Mouse (Mus musculus): ENCODE results near the gene Hexim2. TPM values are rescaled to one million over a fixed set of nuclear protein-coding genes. Genes with fewer than 3 reads are reported as not detected.

The Hexim2 gene
- polyA plus RNA-seq, 1 experiment from 2014 or later, result 8.9 TPM

DNA sequence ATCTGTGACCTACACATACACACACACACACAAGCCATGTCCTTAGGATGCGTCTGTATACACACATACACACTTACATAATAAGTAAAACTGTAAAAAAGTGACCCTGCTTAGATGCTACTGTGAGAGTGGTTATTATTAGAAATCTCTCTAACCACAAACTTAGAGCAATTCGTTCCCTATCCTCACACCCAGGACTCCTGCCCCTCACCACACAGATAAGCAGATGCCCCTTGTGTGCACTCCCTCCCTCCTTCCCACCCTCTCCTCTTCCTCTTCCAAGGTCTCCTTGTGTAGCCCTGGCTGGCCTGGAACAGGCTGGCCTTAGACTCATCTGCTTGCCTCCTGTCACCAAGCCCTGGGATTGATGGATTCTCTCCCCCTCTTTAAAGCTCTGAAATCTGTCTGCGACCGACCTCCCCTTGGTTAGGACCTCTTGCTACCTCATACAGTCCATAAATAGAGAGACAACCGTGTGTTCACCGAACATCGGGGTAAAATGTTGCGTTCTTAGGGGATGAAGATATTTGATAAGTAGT lies 3.9 kb downstream of the Hexim2 start:
- H3K27me3 ChIP-seq (ENCODE audit: insufficient read depth, poor library complexity, severe bottlenecking), result no peaks in the 10 kb centered on the region
- H3K27ac ChIP-seq, result no peak overlapping the region
- peaks cover 36% of the 10 kb centered on the region for H3K4me1 ChIP-seq (replicated peaks)
- H3K9me3 ChIP-seq, result no peaks in the 10 kb centered on the region
- no peak for DNase-seq (ENCODE audit: low spot score)
- no peak overlapping the region for H3K4me3 ChIP-seq
- H3K36me3 ChIP-seq, result peaks cover 16% of the 10 kb centered on the region
- WGBS, result 89% methylated on average over 8 of the region's 8 CpGs

DNA sequence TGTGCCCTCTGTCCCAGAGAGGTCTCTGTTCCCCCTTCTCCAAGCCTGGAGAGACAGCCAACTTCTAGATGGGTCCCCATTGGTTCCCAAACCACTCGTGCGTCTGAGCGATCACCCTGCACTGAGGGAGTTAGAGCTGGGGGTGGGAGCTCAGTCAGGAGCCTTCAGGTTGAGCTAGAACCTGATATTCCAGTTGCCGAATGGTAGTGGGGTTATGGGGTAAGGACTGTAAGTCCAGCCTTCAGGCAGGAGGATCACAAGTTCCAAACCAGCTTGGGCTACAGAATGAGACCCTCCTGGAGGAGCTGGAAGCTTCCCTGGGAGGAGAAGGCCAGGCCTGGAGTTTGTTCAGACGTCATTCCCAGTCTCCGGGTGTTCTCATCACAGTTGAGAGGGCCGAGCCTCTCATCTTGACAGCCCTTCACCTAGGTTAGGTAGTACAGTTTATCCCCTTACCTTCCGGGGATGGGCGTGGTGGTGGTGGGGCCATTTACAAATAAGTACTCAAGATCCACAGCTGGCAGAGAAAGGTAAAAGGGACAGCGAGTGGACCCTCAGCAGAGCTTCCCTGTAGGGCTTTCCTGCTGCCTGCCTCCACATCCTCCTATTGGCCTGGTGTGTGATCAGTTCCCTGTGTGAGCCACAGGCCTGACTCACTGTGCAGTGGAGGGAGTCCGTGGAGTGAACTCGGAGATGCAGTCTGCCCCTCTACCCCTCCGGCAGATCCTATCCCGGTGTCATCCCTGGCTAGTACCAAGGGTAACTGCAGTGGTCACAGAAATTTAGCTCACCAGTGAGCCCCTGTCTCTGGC lies 7.9 kb downstream of the Hexim2 start:
- Histone ChIP-seq H3K36me3 (peaks cover 16% of the 10 kb centered on the region), H3K4me1 (replicated peaks) (peaks cover 46% of the 10 kb centered on the region), H3K9me3 (no peaks in the 10 kb centered on the region), H3K4me3 (no peak overlapping the region), H3K27me3 (ENCODE audit: insufficient read depth, poor library complexity, severe bottlenecking) (no peaks in the 10 kb centered on the region), H3K27ac (peak overlapping the region; percentile 79)
- WGBS, result 85% methylated on average over 14 of the region's 14 CpGs
- no peak for DNase-seq (ENCODE audit: low spot score)

DNA sequence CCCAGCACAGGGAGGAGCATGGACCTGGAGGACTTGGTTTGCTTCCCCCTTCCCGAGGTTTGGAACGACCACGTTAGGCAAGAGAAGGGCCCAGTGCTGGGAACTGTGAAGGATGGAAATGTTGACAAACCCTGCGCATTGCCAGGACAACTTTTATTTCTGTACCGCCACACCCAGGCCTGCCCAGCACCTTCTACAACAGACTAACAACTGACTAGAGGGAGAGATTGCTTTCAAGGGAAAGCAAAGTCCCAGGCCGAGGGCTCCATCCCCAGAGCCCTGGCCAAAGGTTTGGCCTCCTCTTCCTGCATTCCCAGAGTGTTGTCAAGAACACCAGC lies 8.5 kb downstream of the Hexim2 start:
- no peak overlapping the region for H3K4me3 ChIP-seq
- H3K4me1 ChIP-seq (replicated peaks), result peaks cover 50% of the 10 kb centered on the region
- H3K27ac ChIP-seq, result peak overlapping the region; percentile 79
- no peaks in the 10 kb centered on the region for H3K27me3 ChIP-seq (ENCODE audit: insufficient read depth, poor library complexity, severe bottlenecking)
- no peak for DNase-seq (ENCODE audit: low spot score)
- H3K36me3 ChIP-seq, result peaks cover 16% of the 10 kb centered on the region
- no peaks in the 10 kb centered on the region for H3K9me3 ChIP-seq
- WGBS, result 58% methylated on average over 6 of the region's 6 CpGs

DNA sequence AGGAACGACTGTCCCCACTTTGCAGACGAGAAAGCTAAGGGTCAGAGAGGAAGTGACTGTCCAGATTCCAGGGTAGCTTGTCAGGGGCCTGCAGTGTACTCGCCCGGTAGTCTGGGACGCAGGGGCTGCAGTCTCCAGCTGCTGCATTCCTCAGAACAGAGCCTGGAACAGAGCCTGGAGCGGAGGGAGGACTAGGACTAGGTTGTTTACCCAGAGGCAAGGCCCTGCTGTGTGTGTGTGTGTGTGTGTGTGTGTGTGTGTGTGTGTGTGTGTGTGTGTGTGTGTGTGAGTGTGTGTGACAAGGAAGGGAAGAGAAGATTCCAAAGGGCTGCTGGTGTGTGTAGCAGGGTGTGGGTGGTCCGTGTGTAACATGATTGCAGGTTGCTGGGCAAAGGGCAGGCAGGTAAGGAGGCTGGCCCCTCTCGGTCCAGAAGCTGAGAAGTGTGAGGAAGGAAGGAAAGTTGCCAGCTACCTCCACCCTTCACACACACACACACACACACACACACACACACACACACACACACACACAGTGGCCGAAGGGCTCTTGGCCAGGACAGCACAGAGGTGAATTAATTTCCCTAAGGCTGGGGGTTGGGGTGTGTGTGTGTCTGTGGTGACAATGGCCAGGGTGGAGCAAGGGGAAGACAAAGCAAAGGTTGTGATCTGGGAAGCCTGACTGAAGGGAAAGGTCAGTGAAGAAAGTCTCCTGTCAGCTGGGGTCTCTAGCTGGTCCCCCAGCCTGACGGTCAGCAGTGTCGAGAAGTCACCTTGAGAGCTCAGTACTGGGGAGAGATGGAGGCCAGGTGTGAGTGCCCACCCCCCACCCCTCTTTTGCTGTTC lies 9.1 kb downstream of the Hexim2 start:
- peak; percentile 13 for DNase-seq (ENCODE audit: low spot score)
- WGBS, result 33% methylated on average over 11 of the region's 11 CpGs
- Histone ChIP-seq H3K36me3 (peaks cover 16% of the 10 kb centered on the region), H3K4me3 (no peak overlapping the region), H3K9me3 (no peaks in the 10 kb centered on the region), H3K27ac (peak overlapping the region; percentile 79), H3K27me3 (ENCODE audit: insufficient read depth, poor library complexity, severe bottlenecking) (no peaks in the 10 kb centered on the region), H3K4me1 (replicated peaks) (peaks cover 50% of the 10 kb centered on the region)

DNA sequence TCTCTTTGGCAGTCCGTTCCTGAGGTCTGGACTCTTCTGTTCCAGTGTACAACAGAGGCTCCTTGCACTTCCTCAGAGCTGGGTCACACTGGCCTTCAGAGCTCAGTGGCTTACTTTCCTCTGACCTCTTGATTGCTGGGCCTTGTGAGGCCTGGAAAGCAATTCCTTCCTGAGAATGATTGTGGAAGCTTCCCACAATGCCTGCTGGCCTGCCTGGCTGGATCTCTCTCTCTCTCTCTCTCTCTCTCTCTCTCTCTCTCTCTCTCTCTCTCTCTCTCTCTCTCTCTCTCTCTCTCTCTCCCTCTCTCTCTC lies 9.7 kb downstream of the Hexim2 start:
- peaks cover 16% of the 10 kb centered on the region for H3K36me3 ChIP-seq
- H3K27me3 ChIP-seq (ENCODE audit: insufficient read depth, poor library complexity, severe bottlenecking), result no peaks in the 10 kb centered on the region
- H3K27ac ChIP-seq, result peak overlapping the region; percentile 79
- DNase-seq (ENCODE audit: low spot score), result no peak
- peaks cover 50% of the 10 kb centered on the region for H3K4me1 ChIP-seq (replicated peaks)
- 25% methylated on average over 1 of the region's 1 CpGs for WGBS
- H3K9me3 ChIP-seq, result no peaks in the 10 kb centered on the region
- H3K4me3 ChIP-seq, result no peak overlapping the region

DNA sequence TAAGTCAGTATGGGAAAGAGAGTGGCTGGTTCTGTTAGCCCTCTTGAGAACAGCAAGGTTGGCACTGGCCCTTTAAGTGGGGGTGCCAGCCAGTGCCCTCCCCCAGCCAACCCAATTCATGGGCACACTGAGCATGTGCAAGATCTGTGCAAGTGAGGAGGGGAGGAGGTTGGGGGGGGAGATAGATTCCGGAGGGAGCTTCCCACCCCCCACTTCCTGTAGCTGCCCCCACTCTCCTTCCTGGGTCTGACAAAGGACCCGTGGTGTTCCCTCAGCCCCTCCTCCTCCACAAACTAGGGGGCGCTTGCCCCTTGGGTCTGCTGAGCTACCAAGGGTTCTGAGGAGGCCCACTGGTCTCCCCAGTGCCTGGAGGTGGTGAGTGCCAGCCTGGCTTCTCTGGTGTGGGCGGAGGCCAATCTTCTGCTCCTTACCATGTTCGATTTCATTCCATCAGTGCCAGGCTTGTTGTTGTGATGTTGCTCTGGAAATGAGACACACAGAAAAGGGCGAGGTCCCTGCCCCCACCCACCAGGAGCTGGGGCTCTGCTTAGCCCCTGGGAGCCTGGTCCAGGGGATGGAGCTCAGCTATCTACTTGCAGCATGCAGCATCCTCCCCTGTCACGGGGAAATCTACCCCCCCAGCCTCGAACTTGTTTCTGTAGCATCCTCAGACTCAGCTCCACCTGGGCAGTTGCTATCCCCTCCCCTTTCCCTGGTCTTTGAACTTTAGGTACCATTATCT lies 10.4 kb downstream of the Hexim2 start:
- peak; percentile 26 for DNase-seq (ENCODE audit: low spot score)
- peak overlapping the region; percentile 79 for H3K27ac ChIP-seq
- 31% methylated on average over 8 of the region's 8 CpGs for WGBS

DNA sequence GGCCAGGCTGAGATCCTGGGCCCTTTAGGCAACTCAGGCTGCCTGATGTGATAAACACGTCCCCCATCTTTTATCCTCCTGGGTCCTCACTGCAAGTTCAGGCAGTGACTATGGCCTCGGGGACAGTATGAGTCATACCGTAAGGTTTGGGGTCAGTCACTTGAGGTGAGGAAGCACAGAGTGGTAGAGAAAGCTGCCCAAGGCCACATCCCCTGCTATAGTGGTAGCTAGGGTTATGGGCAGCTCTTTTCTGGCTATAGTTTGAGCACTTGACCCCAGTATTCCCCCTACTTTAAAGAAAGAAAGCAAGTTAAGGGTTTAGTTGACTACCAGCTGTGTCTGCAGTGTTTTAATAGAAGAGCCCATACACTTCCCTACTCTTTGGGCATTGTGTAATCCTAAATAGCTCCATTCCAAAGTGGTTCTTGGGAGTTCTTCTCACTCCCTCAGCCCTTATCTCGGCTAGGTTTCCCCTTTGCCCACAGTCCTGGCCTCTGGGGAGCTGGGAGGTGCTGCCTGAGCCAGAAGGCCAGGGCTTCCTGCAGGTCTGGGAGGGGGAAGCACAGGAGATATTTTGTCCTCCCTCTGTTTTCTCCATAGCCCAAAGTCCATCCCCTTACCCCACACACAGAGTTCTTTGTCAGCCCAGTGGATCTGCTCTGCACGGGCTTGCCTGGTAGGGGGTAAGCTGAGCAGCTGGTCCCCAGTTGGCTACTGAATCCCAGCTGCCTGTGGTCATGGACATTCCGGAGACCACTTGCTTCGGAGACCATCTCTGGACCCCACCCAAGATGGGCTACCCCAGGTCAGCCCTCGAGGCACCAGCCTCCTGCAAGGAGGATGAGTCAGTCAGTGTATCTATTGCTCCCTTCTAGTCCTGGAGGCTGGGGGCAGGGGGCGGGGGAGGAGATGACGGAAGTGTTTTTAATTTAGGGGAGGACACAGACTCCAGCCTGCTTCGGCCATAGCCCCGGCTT lies 12.4 kb downstream of the Hexim2 start:
- peaks cover 50% of the 10 kb centered on the region for H3K4me1 ChIP-seq (replicated peaks)
- DNase-seq (ENCODE audit: low spot score), result peak; percentile 23
- H3K9me3 ChIP-seq, result no peaks in the 10 kb centered on the region
- H3K27ac ChIP-seq, result peak overlapping the region; percentile 17
- 42% methylated on average over 12 of the region's 12 CpGs for WGBS
- H3K4me3 ChIP-seq, result no peak overlapping the region
- no peaks in the 10 kb centered on the region for H3K27me3 ChIP-seq (ENCODE audit: insufficient read depth, poor library complexity, severe bottlenecking)
- H3K36me3 ChIP-seq, result no peaks in the 10 kb centered on the region; the same call in 1 of the 2 replicates

More for the DNA sequence above, 10.4 kb downstream of the Hexim2 start:
- peak overlapping the region; percentile 26 for H3K4me3 ChIP-seq
- no peaks in the 10 kb centered on the region for H3K9me3 ChIP-seq
- no peaks in the 10 kb centered on the region for H3K27me3 ChIP-seq (ENCODE audit: insufficient read depth, poor library complexity, severe bottlenecking)
- peaks cover 16% of the 10 kb centered on the region for H3K36me3 ChIP-seq
- peaks cover 50% of the 10 kb centered on the region for H3K4me1 ChIP-seq (replicated peaks)

DNA sequence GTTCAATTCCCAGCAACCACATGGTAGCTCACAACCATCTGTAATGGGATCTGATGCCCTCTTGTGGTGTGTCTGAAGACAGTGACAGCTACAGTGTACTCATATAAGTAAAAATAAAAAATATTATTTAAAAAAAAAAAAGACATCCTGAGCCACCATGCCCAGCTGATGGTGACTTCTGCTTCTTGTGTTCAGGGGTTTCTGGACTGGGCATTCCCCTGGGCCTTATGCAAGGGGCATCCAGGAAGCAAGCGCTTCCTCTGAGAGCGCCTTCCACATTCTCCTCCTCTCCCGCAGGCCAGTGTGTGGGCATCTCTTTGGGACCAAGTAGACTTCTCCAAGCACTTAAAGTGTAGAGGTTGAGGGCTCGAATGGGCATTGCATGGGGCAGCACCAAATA lies 14.2 kb downstream of the Hexim2 start:
- H3K4me1 ChIP-seq (replicated peaks), result peaks cover 36% of the 10 kb centered on the region
- no peak overlapping the region for H3K4me3 ChIP-seq
- H3K36me3 ChIP-seq, result no peaks in the 10 kb centered on the region
- no peaks in the 10 kb centered on the region for H3K27me3 ChIP-seq (ENCODE audit: insufficient read depth, poor library complexity, severe bottlenecking)
- WGBS, result 91% methylated on average over 4 of the region's 4 CpGs
- H3K27ac ChIP-seq, result no peak overlapping the region
- H3K9me3 ChIP-seq, result no peaks in the 10 kb centered on the region
- DNase-seq (ENCODE audit: low spot score), result no peak

DNA sequence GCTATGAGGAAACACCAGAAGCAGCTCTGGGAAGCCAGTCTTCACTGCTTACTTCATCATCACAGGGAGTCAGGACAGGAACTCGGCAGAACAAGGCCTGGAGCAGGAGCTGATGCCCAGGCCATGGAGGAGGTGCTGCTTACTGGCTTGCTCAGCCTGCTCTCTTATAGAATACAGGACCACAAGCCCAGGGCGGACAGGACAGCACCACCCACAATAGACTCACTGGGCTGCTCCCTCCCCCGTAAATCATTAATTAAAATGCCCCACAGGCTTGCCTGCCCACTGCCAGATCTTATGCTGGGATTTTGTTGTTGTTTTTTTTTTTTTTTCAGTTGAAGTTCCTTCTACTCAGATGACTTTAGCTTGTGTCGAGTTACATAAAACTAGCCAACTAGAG lies 15.5 kb downstream of the Hexim2 start:
- 73% methylated on average over 4 of the region's 4 CpGs for WGBS
- no peak overlapping the region for H3K27ac ChIP-seq
- no peak overlapping the region for H3K4me3 ChIP-seq
- no peaks in the 10 kb centered on the region for H3K36me3 ChIP-seq
- DNase-seq (ENCODE audit: low spot score), result no peak
- no peaks in the 10 kb centered on the region for H3K27me3 ChIP-seq (ENCODE audit: insufficient read depth, poor library complexity, severe bottlenecking)
- no peaks in the 10 kb centered on the region for H3K9me3 ChIP-seq
- peaks cover 22% of the 10 kb centered on the region for H3K4me1 ChIP-seq (replicated peaks)

DNA sequence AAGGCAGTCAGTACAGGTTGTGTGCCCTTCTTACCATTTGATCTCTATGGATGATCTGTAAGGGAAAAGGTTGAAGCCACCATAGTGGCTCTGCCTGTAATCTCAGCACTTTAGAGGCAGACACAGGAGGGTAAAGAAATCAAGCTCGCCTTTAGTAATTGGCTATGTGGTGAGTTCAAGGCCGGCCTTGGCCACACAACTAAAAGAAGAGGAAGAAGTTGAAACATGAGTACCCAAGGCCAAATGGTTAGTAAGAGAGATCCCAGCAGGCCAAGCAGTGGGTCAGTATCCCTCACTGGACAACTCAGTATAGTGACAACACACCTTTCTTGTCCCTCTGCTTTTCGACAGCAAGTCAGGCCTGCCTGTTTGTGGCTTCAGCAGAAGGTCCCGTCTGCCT lies 17.5 kb downstream of the Hexim2 start:
- no peaks in the 10 kb centered on the region for H3K9me3 ChIP-seq
- peaks cover 8% of the 10 kb centered on the region for H3K4me1 ChIP-seq (replicated peaks)
- WGBS, result 91% methylated on average over 4 of the region's 4 CpGs
- no peaks in the 10 kb centered on the region for H3K27me3 ChIP-seq (ENCODE audit: insufficient read depth, poor library complexity, severe bottlenecking)
- no peak overlapping the region for H3K4me3 ChIP-seq
- no peaks in the 10 kb centered on the region for H3K36me3 ChIP-seq
- DNase-seq (ENCODE audit: low spot score), result no peak
- H3K27ac ChIP-seq, result no peak overlapping the region

DNA sequence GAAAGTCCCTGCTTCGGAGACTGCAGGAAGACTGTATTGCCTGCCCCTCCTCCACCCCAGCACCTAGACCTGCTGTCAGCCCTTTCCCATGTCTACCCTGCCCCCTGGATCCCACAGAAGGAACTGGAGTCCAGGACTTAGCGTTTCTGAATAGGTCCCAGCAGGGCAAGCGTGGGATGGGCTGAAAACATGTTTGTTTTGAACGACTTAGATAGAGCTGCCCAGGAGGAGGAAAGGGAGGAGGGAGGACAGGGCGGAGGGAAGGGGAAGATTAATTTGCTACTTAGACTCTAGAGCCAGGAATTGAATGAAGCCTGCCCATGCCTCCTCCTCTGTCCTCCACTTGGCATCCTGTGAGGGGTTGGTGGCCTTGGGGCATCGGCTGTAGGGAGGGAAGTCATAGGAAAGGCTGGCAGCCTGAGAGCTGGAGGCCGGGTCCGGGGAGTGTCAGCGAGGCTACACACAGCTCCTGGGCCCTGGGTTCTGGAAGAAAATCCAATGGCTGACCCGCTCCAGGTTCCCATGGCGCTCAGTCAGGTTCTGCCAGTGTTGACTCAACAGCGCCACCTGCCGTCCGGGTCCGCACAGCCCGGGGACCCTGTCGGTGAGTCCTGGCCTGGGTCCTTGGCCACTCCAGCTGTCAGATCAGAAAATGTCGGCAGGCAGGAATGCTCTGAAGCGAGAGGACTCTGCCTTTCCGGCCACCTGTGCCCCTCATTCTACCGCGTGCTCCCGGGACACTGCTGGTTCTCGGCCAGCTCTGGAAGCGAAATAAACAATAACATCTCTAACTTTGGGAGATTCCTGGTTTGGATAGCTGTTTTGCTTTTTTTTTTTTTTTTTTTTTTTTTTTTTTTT lies 26.6 kb downstream of the Hexim2 start:
- no peaks in the 10 kb centered on the region for H3K9me3 ChIP-seq
- H3K27me3 ChIP-seq (ENCODE audit: insufficient read depth, poor library complexity, severe bottlenecking), result no peaks in the 10 kb centered on the region
- peaks cover 10% of the 10 kb centered on the region for H3K4me1 ChIP-seq (replicated peaks)
- peak overlapping the region; percentile 69 for H3K27ac ChIP-seq
- 1% methylated on average over 25 of the region's 25 CpGs for WGBS
- peak overlapping the region; percentile 47 for H3K4me3 ChIP-seq
- DNase-seq (ENCODE audit: low spot score), result peak; percentile 96
- no peaks in the 10 kb centered on the region for H3K36me3 ChIP-seq

Measured in hindbrain, embryonic 10.5 days (tissue).